In the genomic region with DNA sequence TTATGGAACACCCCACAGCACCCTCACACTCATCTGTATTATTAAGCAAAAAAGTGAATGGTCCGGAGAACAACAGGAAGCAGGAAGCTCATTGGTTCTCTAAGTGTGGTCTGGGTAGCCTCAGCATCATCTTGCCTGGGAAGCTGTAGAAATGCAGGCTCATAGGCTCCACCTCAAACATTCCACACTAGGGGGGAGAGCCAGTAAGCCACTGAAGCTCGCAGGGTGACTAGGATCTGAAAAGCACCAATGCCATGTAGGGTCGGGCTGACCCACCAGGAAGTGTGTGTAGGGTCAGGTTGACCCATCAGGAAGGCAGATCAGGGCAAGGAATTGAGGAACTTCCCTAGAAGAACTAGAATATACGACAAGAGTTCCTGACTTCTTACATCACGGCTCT, we compare ENCODE assay signal across 11 mouse cellular contexts.
"Had no signal": no experiment of that assay in that cellular context is flagged by ENCODE, and none has a peak within 500 bp of the region (broad histone marks: within the 10 kb centered on the region; RNA-seq: fewer than 3 reads in every experiment).

No protein-coding gene starts in this region.

- H3K4me3 ChIP-seq: limb, embryonic 10.5 days; liver, embryonic 15.5 days; midbrain, embryonic 12.5 days had no signal

- H3K36me3 ChIP-seq: limb, embryonic 10.5 days; liver, embryonic 15.5 days; midbrain, embryonic 12.5 days had no signal

- H3K9me3 ChIP-seq: limb, embryonic 10.5 days; liver, embryonic 15.5 days; midbrain, embryonic 12.5 days had no signal

- ATAC-seq: intestine, postnatal 0 days had no signal

- H3K27ac ChIP-seq: limb, embryonic 10.5 days; liver, embryonic 15.5 days; midbrain, embryonic 12.5 days had no signal

- H3K4me1 ChIP-seq: liver, embryonic 15.5 days had no signal

- H3K4me2 ChIP-seq: liver, embryonic 11.5 days; liver, embryonic 15.5 days; midbrain, embryonic 12.5 days had no signal

- H3K27me3 ChIP-seq: liver, embryonic 15.5 days; midbrain, embryonic 12.5 days had no signal

- DNase-seq: kidney, adult 9 months; kidney, postnatal 10 days; kidney, postnatal 4 days; lung, adult 2 months; lung, postnatal 10 days; right cerebral cortex, postnatal 14 days had no signal

- H3K9ac ChIP-seq: liver, embryonic 15.5 days; midbrain, embryonic 12.5 days had no signal
